Mouse (Mus musculus) lung, adult 2 months (tissue): Measurements from ENCODE around the gene Ptprm.

ENCODE experiments used
- CTCF ChIP-seq: fragments of 200-500 bp; IDR thresholded peaks from 2 replicates; pipeline ENCODE4 v1.5.1; 2011; ENCODE audit warnings: mild to moderate bottlenecking, low read length, control low read depth; ENCODE audit not compliant: insufficient read depth
- POLR2A ChIP-seq: fragments of 200-500 bp; IDR thresholded peaks from 2 replicates; pipeline ENCODE4 v1.6.1; 2011; ENCODE audit warnings: low read depth, mild to moderate bottlenecking, control low read depth, low read length, borderline replicate concordance; ENCODE audit errors: extremely low read depth

- TF ChIP-seq POLR2A (no peak), CTCF (peak; percentile 42)
Measured at GRCm38 (mm10) chr17:67175836-67176235, 178.4 kb downstream of the Ptprm start.
